Mouse (Mus musculus) T-helper 17 cell (primary cell): ENCODE measurements around the gene Rps6ka1.

Source experiments
- in situ Hi-C, 2 experiments: fragments of 300-600 bp; cut with MboI, MseI; formaldehyde crosslinking; loops; 1 replicate in 1 of 2; 2 replicates in 1 of 2; pipeline ENCODE4 v1.15.1; 2025; ENCODE audit warnings: high pct_unique_total_duplicates in 2 of 2

Gene Rps6ka1

GRCm38 (mm10) chr4:133899241-133899800 is 11.7 kb upstream of the Rps6ka1 start:
- in situ Hi-C loops, result no loop called here

- in situ Hi-C loops, result no loop called here
Observed at GRCm38 (mm10) chr4:133898151-133898550, 10.6 kb upstream of the Rps6ka1 start.

DNA sequence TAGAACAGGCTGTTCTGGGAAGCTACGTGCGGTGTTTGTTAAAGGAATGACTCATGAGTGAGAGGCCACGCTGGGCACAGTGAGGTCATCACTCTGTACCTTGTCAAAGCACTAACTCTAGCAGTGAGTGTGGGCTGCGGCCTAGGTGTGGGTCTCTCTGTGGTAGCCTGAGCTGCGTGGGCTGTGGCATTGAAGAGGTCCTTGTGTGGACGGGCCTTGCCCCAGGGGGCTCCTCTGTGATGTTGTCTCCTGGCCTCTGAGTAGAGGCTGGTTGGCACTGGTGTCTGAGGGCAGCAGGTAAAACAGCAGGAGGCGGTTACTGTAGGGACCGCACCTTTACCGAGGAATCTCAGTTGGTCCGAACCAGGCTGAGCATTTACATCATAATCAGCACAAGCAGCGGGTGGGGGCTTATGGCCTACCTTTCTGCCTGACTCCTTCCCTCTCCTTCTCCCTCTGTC is 9.9 kb upstream of the Rps6ka1 start:
- in situ Hi-C loops, result no loop called here

DNA sequence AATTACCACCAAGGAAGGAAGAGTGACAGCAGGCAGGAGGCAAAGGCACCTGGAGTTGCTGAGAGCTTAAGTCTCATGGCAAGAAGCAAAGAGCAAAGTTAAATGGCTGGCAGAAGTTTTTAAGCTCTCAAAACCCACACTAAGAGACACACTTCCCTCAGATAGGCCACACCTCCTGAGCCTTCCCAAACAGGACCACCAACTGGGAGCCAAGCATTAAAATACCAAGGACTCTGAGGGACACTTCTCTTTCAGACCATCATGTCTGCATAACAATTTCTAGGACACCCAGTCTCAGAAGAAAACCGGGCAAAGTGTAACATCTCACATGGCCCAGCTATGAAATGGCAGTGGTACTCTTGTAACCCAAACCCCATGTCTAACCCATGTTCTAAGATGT is 9.4 kb upstream of the Rps6ka1 start:
- in situ Hi-C loops, result no loop called here

DNA sequence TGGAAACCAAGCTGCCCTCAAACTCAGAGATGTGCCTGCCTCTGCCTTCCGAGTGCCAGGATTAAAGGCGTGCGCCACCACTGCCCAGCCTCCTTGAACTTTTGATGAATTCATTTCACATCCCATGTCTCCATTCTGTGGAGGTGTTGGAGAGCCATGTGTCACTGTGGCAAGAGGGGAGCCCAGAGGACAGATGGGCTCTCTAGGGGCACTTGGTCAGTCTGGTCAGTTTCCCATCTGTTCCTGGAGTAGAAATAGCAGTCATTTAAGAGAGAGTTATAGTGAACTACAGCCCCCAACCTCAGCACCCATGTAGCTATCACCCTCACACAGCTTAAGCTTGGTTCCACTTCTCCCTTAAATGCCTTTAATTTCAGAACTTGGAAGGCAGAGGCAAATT is 8.4 kb upstream of the Rps6ka1 start:
- in situ Hi-C loops, result no loop called here

DNA sequence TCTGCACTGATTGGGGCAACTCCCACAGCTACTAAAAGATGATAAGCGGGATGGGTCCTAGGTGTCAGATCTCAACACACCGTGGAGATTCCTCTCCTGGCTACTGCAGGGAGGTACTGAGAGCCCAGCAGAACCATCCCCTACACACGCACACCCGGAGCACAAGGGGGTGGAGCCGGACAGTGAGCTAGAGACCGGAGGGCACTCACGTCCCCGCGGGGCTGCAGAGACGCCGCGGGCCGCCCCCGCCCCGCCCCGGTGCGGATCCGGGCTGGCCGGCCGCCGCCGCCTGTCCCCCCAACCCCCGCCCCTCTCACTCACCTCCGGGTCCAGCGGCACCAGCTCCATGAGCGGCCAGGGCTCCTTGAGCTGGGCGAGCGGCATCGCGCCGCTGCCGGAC is 348 bp downstream of the Rps6ka1 start:
- in situ Hi-C loops, result no loop called here

DNA sequence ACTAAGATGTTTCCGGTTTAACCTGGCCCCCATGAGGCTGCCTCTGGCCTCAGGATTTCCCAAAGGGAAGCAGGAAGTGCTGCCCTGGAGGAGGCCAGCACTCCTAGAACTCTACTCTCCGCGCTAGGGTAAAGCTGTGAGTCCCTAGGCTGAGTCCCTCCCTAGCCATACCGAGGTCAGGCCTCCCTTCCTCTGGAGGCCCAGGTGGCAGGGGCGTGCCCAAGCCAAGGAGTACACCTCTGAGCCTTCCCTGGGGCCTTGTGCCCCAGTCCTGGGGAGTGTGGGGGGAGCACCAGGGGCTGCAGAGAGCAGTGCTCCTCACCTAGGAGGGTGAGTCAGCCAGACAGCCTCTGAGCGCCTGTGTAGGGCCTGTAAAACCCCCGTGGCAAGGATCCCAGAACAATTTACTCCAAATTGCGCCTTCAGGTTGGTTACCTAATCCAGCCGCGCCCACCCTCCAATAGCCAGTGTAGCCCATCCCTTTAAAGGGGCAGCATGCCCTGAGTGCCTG is 1.6 kb downstream of the Rps6ka1 start:
- in situ Hi-C loops, result no loop called here

GRCm38 (mm10) chr4:133885331-133885730 is 2.3 kb downstream of the Rps6ka1 start:
- in situ Hi-C loops, result no loop called here

DNA sequence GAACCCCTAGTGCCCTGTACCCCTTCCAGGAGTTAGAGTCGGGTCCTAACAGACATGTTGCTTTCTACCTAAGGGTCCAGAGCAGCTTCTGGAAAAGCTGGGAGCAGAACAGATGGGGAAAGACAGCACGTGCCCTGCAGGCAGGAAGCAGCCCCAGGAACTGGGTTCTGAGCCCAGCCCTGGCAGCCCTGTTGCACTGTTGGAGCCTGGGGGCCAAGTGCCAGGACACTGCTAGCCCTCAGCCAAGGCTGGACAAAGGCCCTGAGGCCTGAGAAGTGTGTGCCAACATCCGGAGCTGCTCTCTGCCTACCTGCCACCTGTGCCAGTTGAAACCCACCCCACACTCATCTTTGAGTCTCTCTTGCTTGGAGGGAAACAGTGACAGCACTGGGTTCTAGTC is 2.7 kb downstream of the Rps6ka1 start:
- in situ Hi-C loops, result no loop called here

DNA sequence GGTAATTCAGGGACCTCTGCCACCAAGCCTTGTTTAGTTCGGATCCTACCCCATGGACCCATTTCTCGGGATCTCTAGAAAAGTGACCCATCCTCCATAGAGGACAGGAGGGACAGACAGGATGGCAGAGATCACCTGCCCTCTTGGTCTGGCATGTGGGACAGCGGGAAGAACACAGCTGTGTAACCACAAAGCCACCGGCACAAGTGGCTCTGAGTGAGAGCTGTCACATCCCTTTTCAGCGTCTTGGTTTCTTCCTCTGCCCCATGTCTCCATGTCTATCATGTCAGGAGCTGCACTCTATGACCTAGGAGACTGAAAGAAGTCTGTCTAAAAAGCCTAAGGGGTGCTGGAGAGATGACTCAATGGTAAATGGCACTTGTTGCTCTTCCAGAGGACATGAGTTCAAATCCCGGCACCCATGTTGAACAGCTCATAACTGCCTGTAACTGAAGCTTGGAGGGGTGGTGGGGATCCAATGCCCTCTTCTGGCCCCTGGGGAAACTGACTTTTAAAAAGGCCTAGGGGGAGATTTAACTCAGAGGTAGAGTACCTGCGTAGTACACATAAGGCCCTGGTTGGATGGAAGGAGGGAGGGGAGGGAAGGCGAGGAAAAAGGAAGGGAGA is 3.4 kb downstream of the Rps6ka1 start:
- in situ Hi-C loops, result no loop called here

DNA sequence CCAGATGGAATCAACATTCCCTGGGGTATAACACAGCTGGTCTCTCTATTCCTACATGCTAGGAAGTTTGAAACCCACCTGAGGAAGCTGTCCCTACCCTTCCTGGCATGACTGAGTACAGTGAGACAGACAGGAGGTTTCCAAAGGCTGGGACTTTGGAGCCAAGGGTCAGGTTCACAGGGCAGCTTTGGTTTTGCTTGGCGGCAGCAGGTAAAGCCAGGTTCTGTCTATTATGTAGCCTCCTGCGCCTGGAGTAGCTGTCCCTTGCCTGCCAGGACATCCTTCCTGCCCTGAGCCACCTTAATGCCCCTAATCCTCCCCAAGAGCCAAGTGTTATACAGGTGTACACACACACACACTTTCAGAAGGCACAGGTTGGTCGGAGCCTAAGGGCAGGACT is 5.7 kb downstream of the Rps6ka1 start:
- in situ Hi-C loops, result no loop called here

DNA sequence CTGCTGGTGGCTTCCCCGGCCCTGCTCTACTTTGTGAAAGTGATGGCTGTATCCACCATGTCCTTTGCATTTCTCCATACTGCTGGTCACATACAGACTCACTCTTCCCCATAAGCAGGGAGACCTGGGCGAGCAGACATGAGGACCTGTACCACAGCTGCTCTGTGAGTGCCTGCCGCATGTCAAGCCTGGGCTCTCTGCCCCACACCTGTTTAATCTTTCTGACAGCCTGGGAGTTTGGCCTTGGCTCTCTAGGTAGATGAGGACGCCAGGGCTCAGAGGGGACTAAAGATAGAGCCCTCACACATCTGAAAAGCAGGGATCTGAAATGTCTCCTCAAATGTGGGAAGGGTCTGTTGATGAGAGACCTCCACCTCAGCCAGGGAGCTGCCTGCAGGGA is 6.2 kb downstream of the Rps6ka1 start:
- in situ Hi-C loops, result no loop called here

GRCm38 (mm10) chr4:133879145-133879902 is 8.3 kb downstream of the Rps6ka1 start:
- in situ Hi-C loops, result no loop called here

GRCm38 (mm10) chr4:133877850-133878755 is 9.5 kb downstream of the Rps6ka1 start:
- in situ Hi-C loops, result no loop called here

- in situ Hi-C loops, result loop anchor here in 1 of 2 experiments (5.0 kb wide), 1 partner anchor 872 kb away; no protein-coding TSS in a partner anchor
Observed at GRCm38 (mm10) chr4:133874865-133875517, 12.6 kb downstream of the Rps6ka1 start.

GRCm38 (mm10) chr4:133873926-133874864 is 13.4 kb downstream of the Rps6ka1 start:
- in situ Hi-C loops, result loop anchor here in 1 of 2 experiments (5.0 kb wide), 1 partner anchor 873 kb away; no protein-coding TSS in a partner anchor

- in situ Hi-C loops, result loop anchor here in 1 of 2 experiments (5.0 kb wide), 1 partner anchor 874 kb away; no protein-coding TSS in a partner anchor
Observed at GRCm38 (mm10) chr4:133873431-133873851, 14.2 kb downstream of the Rps6ka1 start.

DNA sequence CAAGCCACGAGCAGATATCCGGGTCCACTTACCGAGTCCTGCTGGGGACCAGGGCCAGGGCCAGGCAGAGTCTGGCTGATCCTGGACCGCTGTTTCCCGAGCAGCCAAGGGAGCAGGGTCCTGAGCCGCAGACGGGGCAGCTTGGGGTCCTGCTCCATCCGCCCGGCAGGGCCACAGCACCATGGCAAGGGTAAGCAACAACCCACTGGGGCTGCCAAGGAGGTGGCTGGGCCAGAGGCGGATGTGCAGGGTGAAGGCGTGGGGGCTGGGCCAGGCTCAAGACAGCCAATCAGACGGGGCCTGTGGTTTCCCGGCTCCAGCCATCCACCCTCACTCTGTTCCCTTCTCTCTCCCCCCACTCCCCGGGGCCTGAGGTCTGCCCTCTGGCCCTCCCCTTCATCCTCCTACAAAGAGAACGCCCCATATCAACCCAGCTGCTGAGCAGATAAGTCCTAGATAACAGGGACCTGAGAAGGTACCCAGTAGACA is 14.7 kb downstream of the Rps6ka1 start:
- in situ Hi-C loops, result loop anchor here in 1 of 2 experiments (5.0 kb wide), 1 partner anchor 874 kb away; no protein-coding TSS in a partner anchor

DNA sequence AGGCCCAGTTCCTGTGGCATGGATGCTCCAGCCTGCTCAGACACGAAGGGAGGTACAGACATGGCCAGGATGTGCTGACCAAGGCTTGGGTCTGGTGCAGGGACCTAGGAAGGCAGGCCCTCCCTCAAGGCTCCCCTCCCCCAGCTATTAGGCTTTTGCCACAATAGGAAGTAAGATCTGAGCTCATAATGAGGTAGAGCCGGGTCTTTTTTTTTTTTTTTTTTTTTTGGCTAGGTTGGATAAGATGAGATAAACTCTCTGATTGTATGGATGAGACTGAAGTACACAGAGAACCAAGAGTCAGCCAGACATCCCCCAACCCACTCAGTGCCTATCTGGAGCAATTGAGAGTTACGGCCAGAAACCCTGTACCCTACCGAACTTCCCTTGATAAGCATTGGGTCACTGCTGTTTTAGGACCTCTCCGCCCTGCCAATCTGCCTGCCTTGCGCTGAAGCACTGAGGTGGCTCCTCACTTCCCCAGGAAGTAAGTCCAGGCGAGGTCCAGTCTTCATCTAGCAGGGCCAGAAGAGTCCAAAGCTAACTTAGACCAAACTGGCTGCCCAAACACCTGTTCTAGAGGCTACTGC is 15.3 kb downstream of the Rps6ka1 start:
- in situ Hi-C loops, result loop anchor here in 1 of 2 experiments (5.0 kb wide), 1 partner anchor 875 kb away; no protein-coding TSS in a partner anchor
